Mouse (Mus musculus) telencephalon, adult 2 months (tissue): ENCODE measurements around the gene Fzd2.
"Not testable (repeated sequence)": the region's sequence is repeated elsewhere in the genome, so short reads cannot be mapped to it uniquely, and the experiment has no call there.

Experiments used
- DNase-seq: peaks from one replicate; pipeline ENCODE4 v3.0.0-alpha.2; 2011; ENCODE audit warnings: low read depth, low spot score

Gene Fzd2

GRCm38 (mm10) chr11:102581281-102582015, 22.7 kb upstream of the Fzd2 start:
- DNase-seq, result no peak

DNA sequence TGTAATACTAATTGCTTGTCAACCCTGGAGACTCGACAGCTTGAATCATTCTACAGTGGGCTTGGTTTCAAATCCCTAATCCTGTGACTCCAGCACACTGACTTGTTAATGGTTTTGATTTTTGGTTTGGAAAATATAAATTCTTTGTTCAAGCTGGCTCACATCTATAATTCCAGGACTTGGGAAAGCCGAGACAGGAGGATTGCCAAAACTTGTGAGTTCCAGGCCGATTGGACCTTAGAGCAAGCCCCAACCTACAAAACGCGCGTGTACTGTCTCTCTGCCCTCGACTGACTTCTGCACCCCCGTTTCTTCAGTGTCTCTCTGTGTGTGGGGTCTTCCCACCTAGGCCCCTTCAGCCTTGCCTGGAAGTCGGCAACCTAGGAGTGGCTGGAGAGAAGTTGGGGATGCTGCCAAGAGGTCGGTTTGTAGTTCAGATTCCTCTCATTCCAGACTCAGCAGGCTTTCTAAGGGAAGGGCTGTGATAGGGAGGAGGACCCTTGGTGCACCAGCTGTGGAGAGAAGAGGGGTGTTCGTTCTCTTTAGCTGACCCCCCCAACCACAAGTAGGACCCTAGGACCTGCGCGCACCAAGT, 22.1 kb upstream of the Fzd2 start:
- DNase-seq, result no peak

GRCm38 (mm10) chr11:102582736-102583135, 21.5 kb upstream of the Fzd2 start:
- DNase-seq, result no peak

DNA sequence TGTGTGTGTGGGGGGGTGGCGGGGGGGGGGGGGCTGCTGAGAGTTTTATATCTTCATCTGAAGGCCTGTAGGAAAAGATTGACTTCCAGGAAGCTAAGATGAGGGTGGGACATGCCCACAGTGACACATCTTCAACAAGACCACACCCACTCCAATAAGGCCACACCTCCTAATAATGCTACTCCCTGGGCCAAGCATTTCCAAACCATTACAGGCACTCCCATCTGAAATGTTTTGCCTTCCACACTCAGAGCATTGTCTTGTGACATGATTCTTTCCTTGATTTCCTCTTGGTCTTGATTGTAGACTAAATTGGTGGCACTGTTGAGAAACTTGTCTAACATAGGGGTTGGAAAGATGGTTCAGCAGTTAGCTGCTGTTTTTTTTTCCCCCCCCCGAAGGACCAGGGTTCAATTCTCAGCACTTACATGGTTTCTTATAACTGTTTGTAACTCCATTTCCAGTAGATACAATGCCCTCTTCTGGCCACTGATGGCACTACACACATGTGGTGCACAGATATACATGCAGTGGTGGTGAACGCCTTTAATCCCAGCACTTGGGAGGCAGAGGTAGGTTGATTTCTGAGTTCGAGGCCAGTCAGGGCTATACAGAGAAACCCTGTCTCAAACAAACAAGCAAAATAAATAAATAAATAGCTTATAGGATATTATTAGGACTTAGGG, 17.6 kb upstream of the Fzd2 start:
- DNase-seq, result no peak

DNA sequence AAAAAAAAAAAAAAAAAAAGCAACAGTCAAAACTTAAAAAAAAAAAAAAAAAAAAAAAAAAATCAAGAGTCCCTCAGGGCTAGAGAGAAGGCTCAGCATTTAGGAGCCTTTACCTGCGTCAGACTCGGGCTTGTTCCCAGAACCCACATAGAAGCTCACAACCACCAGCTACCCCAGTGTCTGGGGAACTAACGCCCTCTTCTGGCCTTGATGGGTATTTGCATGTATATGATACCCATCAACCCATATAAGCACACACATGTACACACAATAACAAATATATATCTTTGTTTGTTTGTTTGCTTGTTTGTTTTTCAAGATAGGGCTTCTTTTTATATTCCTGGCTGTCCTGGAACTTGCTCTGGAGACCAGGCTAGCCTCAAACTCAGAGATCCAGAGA, 16.6 kb upstream of the Fzd2 start:
- no peak for DNase-seq

- no peak for DNase-seq
Observed at GRCm38 (mm10) chr11:102595341-102595820, 8.8 kb upstream of the Fzd2 start.

- DNase-seq, result no peak
Observed at GRCm38 (mm10) chr11:102599912-102600311, 4.3 kb upstream of the Fzd2 start.

- no peak for DNase-seq
Observed at GRCm38 (mm10) chr11:102602816-102603495, 1.2 kb upstream of the Fzd2 start.

DNA sequence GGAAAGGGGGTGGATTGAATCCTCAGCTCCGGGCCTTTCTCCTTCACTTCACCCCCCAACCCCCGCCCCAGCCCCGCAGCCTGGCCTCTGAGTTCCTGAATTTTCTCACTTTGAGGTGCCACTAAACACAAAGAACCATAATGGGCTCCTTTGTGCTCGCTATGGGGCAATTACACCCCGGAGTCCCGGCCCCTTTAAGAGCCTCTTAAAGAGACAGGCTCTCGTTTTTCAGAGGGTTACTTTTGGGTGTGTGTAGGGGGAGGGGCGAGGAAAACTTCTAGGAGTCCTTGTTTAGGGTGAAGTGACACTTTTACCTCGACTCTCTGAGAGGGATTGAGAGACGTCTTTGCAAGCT, 723 bp upstream of the Fzd2 start:
- DNase-seq, result no peak

GRCm38 (mm10) chr11:102604777-102605552, 769 bp downstream of the Fzd2 start:
- no peak for DNase-seq

GRCm38 (mm10) chr11:102605553-102606416, 1.6 kb downstream of the Fzd2 start:
- no peak for DNase-seq

- DNase-seq, result no peak
Observed at GRCm38 (mm10) chr11:102606751-102607171, 2.6 kb downstream of the Fzd2 start.

- not testable (repeated sequence) for DNase-seq
Observed at GRCm38 (mm10) chr11:102607201-102607600, 3.0 kb downstream of the Fzd2 start.

- no peak for DNase-seq
Observed at GRCm38 (mm10) chr11:102607686-102608548, 3.7 kb downstream of the Fzd2 start.

- no peak for DNase-seq
Observed at GRCm38 (mm10) chr11:102608691-102609090, 4.5 kb downstream of the Fzd2 start.

- no peak for DNase-seq
Observed at GRCm38 (mm10) chr11:102609483-102609882, 5.3 kb downstream of the Fzd2 start.

DNA sequence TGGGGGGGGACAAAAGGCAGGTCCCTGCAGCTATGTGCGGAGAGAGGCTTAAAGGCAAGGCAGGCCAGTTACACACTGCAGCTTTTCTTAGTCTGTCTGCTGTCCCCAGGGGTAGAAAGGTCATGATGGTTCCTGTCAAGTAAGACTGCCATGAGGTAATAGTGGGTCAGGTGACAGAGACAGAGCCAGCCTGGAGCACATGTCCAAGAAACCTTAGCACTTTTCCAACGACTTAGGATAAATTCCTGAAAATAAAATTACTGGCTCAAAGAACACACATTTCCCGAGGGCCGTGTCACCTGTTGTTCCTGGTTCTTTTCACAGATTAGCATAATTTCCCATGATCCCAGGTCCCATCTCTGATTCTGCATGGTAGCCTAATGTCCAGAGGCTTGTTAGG, 6.1 kb downstream of the Fzd2 start:
- no peak for DNase-seq

GRCm38 (mm10) chr11:102610675-102611316, 6.6 kb downstream of the Fzd2 start:
- DNase-seq, result no peak

DNA sequence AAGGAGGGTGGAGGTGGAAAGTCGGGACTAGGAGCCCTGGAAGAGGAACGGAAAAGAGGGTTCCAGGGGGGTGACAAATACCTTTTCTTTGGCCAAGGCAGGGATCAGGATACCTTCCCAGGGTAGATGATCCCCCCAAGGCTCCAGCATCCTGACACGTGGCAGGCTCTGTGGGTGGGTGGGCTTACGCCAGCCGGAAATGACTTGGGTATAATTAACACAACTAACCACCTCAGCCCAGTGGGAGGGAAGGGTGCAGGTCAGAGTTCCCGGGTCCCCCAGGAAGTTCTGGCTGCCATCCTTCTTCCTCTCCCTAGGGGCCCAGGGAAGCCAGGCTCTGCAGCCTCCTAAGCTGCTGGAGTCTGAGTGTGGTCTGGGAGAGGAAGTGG, 7.1 kb downstream of the Fzd2 start:
- no peak for DNase-seq
